Mouse (Mus musculus): ENCODE results near the gene Tenm2. TPM values are rescaled to one million over a fixed set of nuclear protein-coding genes. Genes with fewer than 3 reads are reported as not detected.

The Tenm2 gene
- polyA plus RNA-seq, 1 experiment from 2014 or later = 2.8 TPM

- Histone ChIP-seq H3K27me3 (ENCODE audit: control insufficient read depth, insufficient read depth, low read length) (no peaks in the 10 kb centered on the region), H3K9ac (replicated peaks; ENCODE audit: low read depth, low read length) (no peak overlapping the region), H3K4me3 (ENCODE audit: low read depth, low read length) (no peak overlapping the region), H3K9me3 (ENCODE audit: control insufficient read depth, low read depth, low read length) (no peaks in the 10 kb centered on the region), H3K4me1 (ENCODE audit: control insufficient read depth, insufficient read depth, low read length) (no peaks in the 10 kb centered on the region), H3K4me2 (replicated peaks; ENCODE audit: low read depth, low read length) (no peak overlapping the region), H3K36me3 (ENCODE audit: control insufficient read depth, insufficient read depth, low read length) (no peaks in the 10 kb centered on the region), H3K27ac (ENCODE audit: low read length) (no peak overlapping the region)
- WGBS = 52% methylated on average over 7 of the region's 7 CpGs
- ATAC-seq (ENCODE audit: insufficient number of reproducible peaks, insufficient read depth, low FRiP score, low read depth) = no peak
Observed at GRCm38 (mm10) chr11:36560785-36561548, 674.8 kb downstream of the Tenm2 start.

- Histone ChIP-seq H3K36me3 (ENCODE audit: control insufficient read depth, insufficient read depth, low read length) (no peaks in the 10 kb centered on the region), H3K4me1 (ENCODE audit: control insufficient read depth, insufficient read depth, low read length) (no peaks in the 10 kb centered on the region), H3K27ac (ENCODE audit: low read length) (no peak overlapping the region), H3K4me2 (replicated peaks; ENCODE audit: low read depth, low read length) (no peak overlapping the region), H3K4me3 (ENCODE audit: low read depth, low read length) (no peak overlapping the region), H3K9me3 (ENCODE audit: control insufficient read depth, low read depth, low read length) (no peaks in the 10 kb centered on the region), H3K9ac (replicated peaks; ENCODE audit: low read depth, low read length) (no peak overlapping the region), H3K27me3 (ENCODE audit: control insufficient read depth, insufficient read depth, low read length) (no peaks in the 10 kb centered on the region)
- ATAC-seq (ENCODE audit: insufficient number of reproducible peaks, insufficient read depth, low FRiP score, low read depth) = no peak
- WGBS = 81% methylated on average over 6 of the region's 6 CpGs
Observed at GRCm38 (mm10) chr11:36557316-36557715, 678.4 kb downstream of the Tenm2 start.

GRCm38 (mm10) chr11:36553286-36553685 lies 682.5 kb downstream of the Tenm2 start:
- no peak overlapping the region for H3K4me3 ChIP-seq (ENCODE audit: low read depth, low read length)
- H3K9me3 ChIP-seq (ENCODE audit: control insufficient read depth, low read depth, low read length) = no peaks in the 10 kb centered on the region
- H3K27me3 ChIP-seq (ENCODE audit: control insufficient read depth, insufficient read depth, low read length) = no peaks in the 10 kb centered on the region
- H3K4me2 ChIP-seq (replicated peaks; ENCODE audit: low read depth, low read length) = no peak overlapping the region
- H3K36me3 ChIP-seq (ENCODE audit: control insufficient read depth, insufficient read depth, low read length) = no peaks in the 10 kb centered on the region
- H3K27ac ChIP-seq (ENCODE audit: low read length) = no peak overlapping the region
- no peaks in the 10 kb centered on the region for H3K4me1 ChIP-seq (ENCODE audit: control insufficient read depth, insufficient read depth, low read length)
- ATAC-seq (ENCODE audit: insufficient number of reproducible peaks, insufficient read depth, low FRiP score, low read depth) = no peak
- H3K9ac ChIP-seq (replicated peaks; ENCODE audit: low read depth, low read length) = no peak overlapping the region
- WGBS = 71% methylated on average over 5 of the region's 5 CpGs

GRCm38 (mm10) chr11:36550649-36551048 lies 685.1 kb downstream of the Tenm2 start:
- Histone ChIP-seq H3K27ac (ENCODE audit: low read length) (no peak overlapping the region), H3K36me3 (ENCODE audit: control insufficient read depth, insufficient read depth, low read length) (no peaks in the 10 kb centered on the region), H3K4me3 (ENCODE audit: low read depth, low read length) (no peak overlapping the region), H3K27me3 (ENCODE audit: control insufficient read depth, insufficient read depth, low read length) (no peaks in the 10 kb centered on the region), H3K4me1 (ENCODE audit: control insufficient read depth, insufficient read depth, low read length) (no peaks in the 10 kb centered on the region), H3K4me2 (replicated peaks; ENCODE audit: low read depth, low read length) (no peak overlapping the region), H3K9ac (replicated peaks; ENCODE audit: low read depth, low read length) (no peak overlapping the region), H3K9me3 (ENCODE audit: control insufficient read depth, low read depth, low read length) (no peaks in the 10 kb centered on the region)
- no peak for ATAC-seq (ENCODE audit: insufficient number of reproducible peaks, insufficient read depth, low FRiP score, low read depth)
- 72% methylated on average over 4 of the region's 4 CpGs for WGBS

GRCm38 (mm10) chr11:36549398-36550139 lies 686.2 kb downstream of the Tenm2 start:
- WGBS = 70% methylated on average over 11 of the region's 11 CpGs
- H3K9me3 ChIP-seq (ENCODE audit: control insufficient read depth, low read depth, low read length) = no peaks in the 10 kb centered on the region
- H3K4me1 ChIP-seq (ENCODE audit: control insufficient read depth, insufficient read depth, low read length) = no peaks in the 10 kb centered on the region
- no peak overlapping the region for H3K27ac ChIP-seq (ENCODE audit: low read length)
- H3K4me3 ChIP-seq (ENCODE audit: low read depth, low read length) = no peak overlapping the region
- H3K36me3 ChIP-seq (ENCODE audit: control insufficient read depth, insufficient read depth, low read length) = no peaks in the 10 kb centered on the region
- no peak overlapping the region for H3K4me2 ChIP-seq (replicated peaks; ENCODE audit: low read depth, low read length)
- ATAC-seq (ENCODE audit: insufficient number of reproducible peaks, insufficient read depth, low FRiP score, low read depth) = no peak
- H3K9ac ChIP-seq (replicated peaks; ENCODE audit: low read depth, low read length) = no peak overlapping the region
- H3K27me3 ChIP-seq (ENCODE audit: control insufficient read depth, insufficient read depth, low read length) = no peaks in the 10 kb centered on the region

GRCm38 (mm10) chr11:36548139-36548538 lies 687.6 kb downstream of the Tenm2 start:
- WGBS = 56% methylated on average over 4 of the region's 4 CpGs
- H3K4me2 ChIP-seq (replicated peaks; ENCODE audit: low read depth, low read length) = no peak overlapping the region
- no peak overlapping the region for H3K4me3 ChIP-seq (ENCODE audit: low read depth, low read length)
- H3K27me3 ChIP-seq (ENCODE audit: control insufficient read depth, insufficient read depth, low read length) = no peaks in the 10 kb centered on the region
- no peaks in the 10 kb centered on the region for H3K36me3 ChIP-seq (ENCODE audit: control insufficient read depth, insufficient read depth, low read length)
- ATAC-seq (ENCODE audit: insufficient number of reproducible peaks, insufficient read depth, low FRiP score, low read depth) = 0 out of 2 replicates have a peak, but pooled peaks have one; percentile 10
- no peaks in the 10 kb centered on the region for H3K4me1 ChIP-seq (ENCODE audit: control insufficient read depth, insufficient read depth, low read length)
- no peaks in the 10 kb centered on the region for H3K9me3 ChIP-seq (ENCODE audit: control insufficient read depth, low read depth, low read length)
- H3K9ac ChIP-seq (replicated peaks; ENCODE audit: low read depth, low read length) = no peak overlapping the region
- H3K27ac ChIP-seq (ENCODE audit: low read length) = no peak overlapping the region

GRCm38 (mm10) chr11:36538144-36538543 lies 697.6 kb downstream of the Tenm2 start:
- no peaks in the 10 kb centered on the region for H3K9me3 ChIP-seq (ENCODE audit: control insufficient read depth, low read depth, low read length)
- H3K9ac ChIP-seq (replicated peaks; ENCODE audit: low read depth, low read length) = no peak overlapping the region
- no peak overlapping the region for H3K27ac ChIP-seq (ENCODE audit: low read length)
- no peaks in the 10 kb centered on the region for H3K36me3 ChIP-seq (ENCODE audit: control insufficient read depth, insufficient read depth, low read length)
- 71% methylated on average over 4 of the region's 4 CpGs for WGBS
- no peak overlapping the region for H3K4me2 ChIP-seq (replicated peaks; ENCODE audit: low read depth, low read length)
- no peak overlapping the region for H3K4me3 ChIP-seq (ENCODE audit: low read depth, low read length)
- no peak for ATAC-seq (ENCODE audit: insufficient number of reproducible peaks, insufficient read depth, low FRiP score, low read depth)
- H3K4me1 ChIP-seq (ENCODE audit: control insufficient read depth, insufficient read depth, low read length) = no peaks in the 10 kb centered on the region
- H3K27me3 ChIP-seq (ENCODE audit: control insufficient read depth, insufficient read depth, low read length) = no peaks in the 10 kb centered on the region

GRCm38 (mm10) chr11:36537573-36538133 lies 698.1 kb downstream of the Tenm2 start:
- WGBS = 76% methylated on average over 9 of the region's 9 CpGs
- no peak overlapping the region for H3K4me3 ChIP-seq (ENCODE audit: low read depth, low read length)
- ATAC-seq (ENCODE audit: insufficient number of reproducible peaks, insufficient read depth, low FRiP score, low read depth) = no peak
- H3K27ac ChIP-seq (ENCODE audit: low read length) = no peak overlapping the region
- no peaks in the 10 kb centered on the region for H3K9me3 ChIP-seq (ENCODE audit: control insufficient read depth, low read depth, low read length)
- H3K4me2 ChIP-seq (replicated peaks; ENCODE audit: low read depth, low read length) = no peak overlapping the region
- no peaks in the 10 kb centered on the region for H3K4me1 ChIP-seq (ENCODE audit: control insufficient read depth, insufficient read depth, low read length)
- no peak overlapping the region for H3K9ac ChIP-seq (replicated peaks; ENCODE audit: low read depth, low read length)
- H3K27me3 ChIP-seq (ENCODE audit: control insufficient read depth, insufficient read depth, low read length) = no peaks in the 10 kb centered on the region
- no peaks in the 10 kb centered on the region for H3K36me3 ChIP-seq (ENCODE audit: control insufficient read depth, insufficient read depth, low read length)

All from stomach, embryonic 14.5 days (tissue).